Mouse (Mus musculus): ENCODE measurements around the gene 4930415O20Rik. TPM values are rescaled to one million over a fixed set of nuclear protein-coding genes. Genes with fewer than 3 reads are reported as not detected.
A peak's percentile ranks its signal among the peaks of the same experiment; 100 is the strongest.

The 4930415O20Rik gene
- polyA plus RNA-seq, 1 experiment, result not detected

DNA sequence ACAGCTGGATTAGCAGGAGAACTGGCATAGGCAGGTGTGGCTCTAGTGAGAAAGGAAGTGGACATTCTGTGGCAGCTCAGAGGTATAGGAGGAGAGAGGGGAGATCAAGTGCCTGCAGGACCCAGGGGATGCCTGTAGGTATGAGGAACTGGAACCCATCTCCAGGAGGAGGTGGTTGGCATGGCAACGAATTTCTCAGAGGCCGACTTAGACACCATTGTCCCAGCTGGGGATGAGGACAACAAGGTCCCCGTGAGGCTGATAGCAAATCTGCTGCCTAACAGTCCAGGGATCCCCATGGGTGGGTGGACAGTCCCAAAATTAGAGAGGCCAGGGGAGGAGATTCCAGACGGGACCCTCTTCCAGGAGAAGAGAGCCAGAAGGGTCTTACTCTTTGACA, 62.1 kb downstream of the 4930415O20Rik start:
- WGBS, result 7% methylated on average over 4 of the region's 4 CpGs
- TF ChIP-seq CTCF (IDR thresholded peaks at IDR 0.05; ENCODE audit: insufficient read depth, low read length) (no peak), POLR2A (IDR thresholded peaks at IDR 0.05; ENCODE audit: borderline replicate concordance, extremely low read depth, low read depth, low read length) (no peak)

DNA sequence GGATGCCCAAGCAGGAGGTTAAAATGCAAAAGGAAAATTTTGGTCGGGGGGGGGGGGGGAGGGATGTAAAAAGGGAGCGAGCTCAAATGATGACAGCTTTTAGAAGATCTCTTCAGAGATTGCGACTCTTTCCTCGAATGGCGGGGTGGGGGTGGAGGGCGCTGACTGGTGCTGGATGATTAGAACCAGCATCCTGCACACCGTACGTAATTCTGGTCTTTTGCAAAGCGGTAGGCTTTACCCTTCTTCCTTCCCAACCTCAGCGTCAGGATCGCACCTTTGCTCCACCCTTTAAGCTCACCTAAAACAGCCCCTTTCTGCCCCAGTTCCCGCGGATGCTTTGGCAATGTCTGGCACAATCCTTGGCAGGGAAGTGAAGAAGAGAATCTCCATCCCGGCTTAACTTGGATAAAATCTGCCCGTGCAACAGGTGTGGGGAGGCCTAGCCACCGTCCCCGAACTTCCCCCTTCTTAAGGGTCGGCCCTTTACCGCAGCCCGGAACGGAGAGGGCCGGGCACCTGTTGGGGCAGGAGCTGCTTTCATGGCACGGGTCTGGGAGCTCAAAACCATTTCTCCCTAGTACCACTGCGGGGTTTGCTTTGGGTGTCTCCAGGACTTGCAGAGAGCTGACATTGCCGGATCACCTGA, 63.1 kb downstream of the 4930415O20Rik start:
- peak; percentile 24 for DNase-seq
- H3K4me1 ChIP-seq (ENCODE audit: control insufficient read depth, insufficient read depth, low read length), result peaks cover 8% of the 10 kb centered on the region
- TF ChIP-seq POLR2A (IDR thresholded peaks at IDR 0.05; ENCODE audit: borderline replicate concordance, extremely low read depth, low read depth, low read length), result no peak
- no peak for TF ChIP-seq CTCF (IDR thresholded peaks at IDR 0.05; ENCODE audit: insufficient read depth, low read length)

More for the DNA sequence above, 62.1 kb downstream of the 4930415O20Rik start:
- H3K4me1 ChIP-seq (ENCODE audit: control insufficient read depth, insufficient read depth, low read length), result peaks cover 8% of the 10 kb centered on the region
- DNase-seq, result no peak
- no peak overlapping the region for H3K4me3 ChIP-seq (replicated peaks; ENCODE audit: extremely low read depth, low read depth, low read length)

DNA sequence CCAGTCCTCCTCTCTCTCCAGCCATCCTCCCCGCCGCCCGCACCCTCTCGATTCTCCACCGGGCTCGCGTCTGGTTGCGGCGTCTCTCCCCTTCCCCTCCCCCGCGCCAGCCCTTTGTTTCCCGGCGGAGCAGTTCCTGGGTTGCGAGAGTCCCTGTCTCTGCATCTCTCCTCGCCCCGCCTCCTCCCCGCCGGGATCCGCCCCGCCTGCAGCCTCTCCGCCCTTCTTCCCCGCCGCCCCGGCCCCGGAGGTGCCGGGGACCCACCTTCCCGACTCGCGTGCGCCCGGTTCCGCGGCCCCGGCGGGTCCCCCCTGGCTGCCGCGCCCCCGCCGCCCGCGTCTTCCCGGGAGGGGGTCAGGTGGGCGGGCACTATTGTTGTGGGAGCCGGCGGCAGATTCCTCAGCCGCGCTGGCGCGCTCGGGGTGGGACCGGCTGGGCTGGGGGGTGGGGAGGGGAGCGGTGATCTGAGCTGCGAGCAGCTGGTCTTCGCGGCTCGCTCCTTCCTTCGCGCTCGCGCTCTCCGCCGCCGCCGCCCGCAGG, 63.8 kb downstream of the 4930415O20Rik start:
- H3K4me3 ChIP-seq (replicated peaks; ENCODE audit: extremely low read depth, low read depth, low read length), result peak overlapping the region; percentile 51
- 1% methylated on average over 62 of the region's 65 CpGs for WGBS
- no peak for TF ChIP-seq POLR2A (IDR thresholded peaks at IDR 0.05; ENCODE audit: borderline replicate concordance, extremely low read depth, low read depth, low read length)
- no peak for TF ChIP-seq CTCF (IDR thresholded peaks at IDR 0.05; ENCODE audit: insufficient read depth, low read length)
- H3K4me1 ChIP-seq (ENCODE audit: control insufficient read depth, insufficient read depth, low read length), result peaks cover 8% of the 10 kb centered on the region
- DNase-seq, result peak; percentile 80

More for the DNA sequence above, 63.1 kb downstream of the 4930415O20Rik start:
- peak overlapping the region; percentile 51 for H3K4me3 ChIP-seq (replicated peaks; ENCODE audit: extremely low read depth, low read depth, low read length)
- 2% methylated on average over 25 of the region's 25 CpGs for whole genome bisulfite sequencing

DNA sequence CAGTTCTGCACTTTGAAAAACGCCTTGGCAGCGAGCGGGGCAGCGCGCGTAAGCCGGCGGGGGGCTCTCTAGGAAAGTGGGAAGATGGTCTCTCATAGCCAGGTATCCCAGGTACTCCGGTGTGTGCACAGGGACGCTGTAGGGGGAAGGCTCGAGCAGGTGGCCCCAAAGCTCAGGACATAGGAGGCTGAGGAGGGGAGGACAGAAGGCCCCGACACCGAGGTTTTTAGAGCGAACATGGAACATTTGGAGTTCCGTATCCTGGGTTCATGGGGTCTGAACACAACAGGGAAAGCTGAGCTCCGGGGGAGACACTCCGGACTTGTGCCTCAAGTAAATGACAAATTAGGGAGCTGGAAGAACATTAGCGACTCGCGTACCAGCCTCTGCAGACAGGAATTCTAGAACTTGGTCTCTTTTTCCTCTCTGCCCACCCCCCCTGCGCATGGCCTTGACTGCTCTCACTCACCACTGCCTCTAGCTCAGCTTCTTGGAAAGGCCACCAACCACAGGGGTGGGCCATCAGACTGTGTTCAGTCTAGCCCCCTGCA, 64.6 kb downstream of the 4930415O20Rik start:
- no peak for TF ChIP-seq POLR2A (IDR thresholded peaks at IDR 0.05; ENCODE audit: borderline replicate concordance, extremely low read depth, low read depth, low read length)
- TF ChIP-seq CTCF (IDR thresholded peaks at IDR 0.05; ENCODE audit: insufficient read depth, low read length), result no peak
- WGBS, result 11% methylated on average over 21 of the region's 21 CpGs

DNA sequence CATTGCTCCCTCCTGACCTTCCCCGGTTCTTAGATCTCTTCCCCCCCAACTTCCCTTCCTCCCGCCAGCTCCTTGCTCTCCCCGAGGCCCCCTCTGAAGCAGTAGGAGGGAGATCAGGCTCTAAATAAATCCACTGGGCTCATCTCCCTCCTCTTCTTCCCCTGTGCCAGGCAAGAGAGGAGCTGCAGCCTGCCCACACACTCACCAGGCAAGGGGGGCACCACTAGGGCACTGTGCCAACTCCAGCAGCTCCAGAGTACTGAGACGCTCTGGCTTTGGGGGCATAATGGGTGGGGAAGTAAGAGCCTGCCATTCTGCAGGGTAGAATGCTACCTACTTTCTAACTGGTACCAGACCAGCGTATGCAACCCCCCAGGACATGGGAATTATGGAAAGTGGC, 65.7 kb downstream of the 4930415O20Rik start:
- no peak for DNase-seq

More for the DNA sequence above, 64.6 kb downstream of the 4930415O20Rik start:
- Histone ChIP-seq H3K4me1 (ENCODE audit: control insufficient read depth, insufficient read depth, low read length) (peaks cover 8% of the 10 kb centered on the region), H3K4me3 (replicated peaks; ENCODE audit: extremely low read depth, low read depth, low read length) (peak overlapping the region; percentile 51)
- DNase-seq, result no peak

DNA sequence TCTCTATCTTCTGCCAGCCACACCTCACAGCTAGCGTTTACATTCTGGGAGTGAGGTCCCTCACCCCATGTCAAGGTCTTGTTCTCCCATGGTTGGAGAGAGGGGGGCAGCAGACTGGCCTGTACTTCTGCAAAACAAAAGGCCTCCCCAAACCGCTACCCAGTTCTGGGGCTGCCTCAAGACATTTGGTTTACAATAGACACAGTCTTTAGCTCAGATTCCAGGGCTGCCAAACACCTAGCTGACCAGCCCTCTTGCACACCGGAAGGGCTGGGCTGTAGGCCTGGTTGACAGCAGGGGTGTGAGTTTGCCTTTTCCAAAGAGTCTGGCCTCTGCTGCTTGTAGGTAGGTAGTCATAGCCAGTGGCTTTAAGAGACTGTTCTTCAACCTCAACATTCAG, 66.4 kb downstream of the 4930415O20Rik start:
- DNase-seq, result no peak
- no peak for TF ChIP-seq POLR2A (IDR thresholded peaks at IDR 0.05; ENCODE audit: borderline replicate concordance, extremely low read depth, low read depth, low read length)
- no peak for TF ChIP-seq CTCF (IDR thresholded peaks at IDR 0.05; ENCODE audit: insufficient read depth, low read length)
- no peak overlapping the region for H3K4me3 ChIP-seq (replicated peaks; ENCODE audit: extremely low read depth, low read depth, low read length)
- 75% methylated on average over 3 of the region's 3 CpGs for WGBS
- H3K4me1 ChIP-seq (ENCODE audit: control insufficient read depth, insufficient read depth, low read length), result peaks cover 8% of the 10 kb centered on the region

More for the DNA sequence above, 65.7 kb downstream of the 4930415O20Rik start:
- WGBS, result 84% methylated on average over 5 of the region's 5 CpGs
- peaks cover 8% of the 10 kb centered on the region for H3K4me1 ChIP-seq (ENCODE audit: control insufficient read depth, insufficient read depth, low read length)
- TF ChIP-seq CTCF (IDR thresholded peaks at IDR 0.05; ENCODE audit: insufficient read depth, low read length), result no peak
- TF ChIP-seq POLR2A (IDR thresholded peaks at IDR 0.05; ENCODE audit: borderline replicate concordance, extremely low read depth, low read depth, low read length), result no peak
- no peak overlapping the region for H3K4me3 ChIP-seq (replicated peaks; ENCODE audit: extremely low read depth, low read depth, low read length)

Other genes starting within 250 kb of the 4930415O20Rik start
- gene Olfr284, start 230.0 kb upstream of the 4930415O20Rik start, polyA plus RNA-seq (2012; rRNA removed), result not detected in 2 replicates
- gene Olfr283, start 190.1 kb upstream of the 4930415O20Rik start, polyA plus RNA-seq (2012; rRNA removed), result not detected in 2 replicates
- not detected in 2 replicates for gene Olfr282, start 139.8 kb upstream of the 4930415O20Rik start, polyA plus RNA-seq (2012; rRNA removed)
- not detected in 2 replicates for gene Olfr281, start 118.4 kb upstream of the 4930415O20Rik start, polyA plus RNA-seq (2012; rRNA removed)
- 0.03 and 0.05 TPM in 2 replicates for gene OR5BS1P, start 101.1 kb upstream of the 4930415O20Rik start, polyA plus RNA-seq (2012; rRNA removed)
- gene Lalba, start 88.3 kb upstream of the 4930415O20Rik start, polyA plus RNA-seq (2012; rRNA removed), result 0.39 TPM in 1 of 2 replicates, not detected in the other
- 0.12 and 0.13 TPM in 2 replicates for gene Olfr279, start 78.6 kb upstream of the 4930415O20Rik start, polyA plus RNA-seq (2012; rRNA removed)
- gene Kansl2, start 36.7 kb upstream of the 4930415O20Rik start, polyA plus RNA-seq (2012; rRNA removed), result 26.7 and 32.1 TPM in 2 replicates
- gene Ccnt1, start 81 bp upstream of the 4930415O20Rik start, polyA plus RNA-seq (2012; rRNA removed), result 10.4 and 13.0 TPM in 2 replicates
- 52.3 and 62.8 TPM in 2 replicates for gene Adcy6, start 39.1 kb downstream of the 4930415O20Rik start, polyA plus RNA-seq (2012; rRNA removed)
- gene Cacnb3, start 59.8 kb downstream of the 4930415O20Rik start, polyA plus RNA-seq (2012; rRNA removed), result 34.1 and 37.1 TPM in 2 replicates
- gene Ddx23, start 91.9 kb downstream of the 4930415O20Rik start, polyA plus RNA-seq (2012; rRNA removed), result 28.4 and 38.9 TPM in 2 replicates
- gene Rnd1, start 106.5 kb downstream of the 4930415O20Rik start, polyA plus RNA-seq (2012; rRNA removed), result 19.6 and 23.6 TPM in 2 replicates
- gene Ccdc65, start 137.2 kb downstream of the 4930415O20Rik start, polyA plus RNA-seq (2012; rRNA removed), result 3.1 and 3.6 TPM in 2 replicates
- 11.1 and 12.5 TPM in 2 replicates for gene Fkbp11, start 157.2 kb downstream of the 4930415O20Rik start, polyA plus RNA-seq (2012; rRNA removed)
- 110 and 166 TPM in 2 replicates for gene Arf3, start 192.2 kb downstream of the 4930415O20Rik start, polyA plus RNA-seq (2012; rRNA removed)
- gene Wnt10b, start 207.1 kb downstream of the 4930415O20Rik start, polyA plus RNA-seq (2012; rRNA removed), result 21.8 and 37.4 TPM in 2 replicates
- gene Wnt1, start 218.9 kb downstream of the 4930415O20Rik start, polyA plus RNA-seq (2012; rRNA removed), result not detected in 2 replicates
- gene Ddn, start 238.5 kb downstream of the 4930415O20Rik start, polyA plus RNA-seq (2012; rRNA removed), result 0.21 and 0.31 TPM in 2 replicates